Mouse (Mus musculus): ENCODE data around the gene Kif5a.

DNA sequence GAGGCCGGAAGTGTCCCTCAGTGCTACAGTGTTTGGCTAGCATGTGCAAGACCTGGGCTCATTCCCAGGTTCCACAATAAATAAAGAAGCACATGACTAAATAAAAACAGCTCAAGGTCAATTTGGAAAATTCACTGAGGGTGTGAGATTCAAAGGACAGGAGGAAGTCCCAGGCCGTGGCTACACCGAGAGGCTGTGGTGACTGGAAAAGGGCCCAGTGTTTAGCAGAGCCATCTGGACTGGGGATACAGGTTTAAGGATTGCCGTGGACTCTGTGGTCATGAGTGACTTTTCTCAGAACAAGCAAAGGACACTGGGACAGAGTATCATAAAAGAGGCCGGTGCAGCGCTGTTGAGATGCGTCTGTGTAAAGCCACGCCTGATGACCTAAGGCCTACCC, 49.9 kb downstream of the Kif5a start:
- TF ChIP-seq ZC3H11A (IDR thresholded peaks at IDR 0.05; ENCODE audit: borderline replicate concordance, low read depth, low read length): no peak
- no peak for TF ChIP-seq ZNF384 (IDR thresholded peaks at IDR 0.05; ENCODE audit: low read depth, low read length)

All from ES-E14 (cell line).